Mouse (Mus musculus) frontal cortex, postnatal 25 days (tissue): ENCODE measurements around the gene Cpt1b.
A peak's percentile ranks its signal among the peaks of the same experiment; 100 is the strongest.

Experiments
- DNase-seq, 2 experiments: peaks; one replicate each; pipeline ENCODE4 v3.0.0; 2022; ENCODE audit warnings: low spot score in 2 of 2

Cpt1b gene

DNA sequence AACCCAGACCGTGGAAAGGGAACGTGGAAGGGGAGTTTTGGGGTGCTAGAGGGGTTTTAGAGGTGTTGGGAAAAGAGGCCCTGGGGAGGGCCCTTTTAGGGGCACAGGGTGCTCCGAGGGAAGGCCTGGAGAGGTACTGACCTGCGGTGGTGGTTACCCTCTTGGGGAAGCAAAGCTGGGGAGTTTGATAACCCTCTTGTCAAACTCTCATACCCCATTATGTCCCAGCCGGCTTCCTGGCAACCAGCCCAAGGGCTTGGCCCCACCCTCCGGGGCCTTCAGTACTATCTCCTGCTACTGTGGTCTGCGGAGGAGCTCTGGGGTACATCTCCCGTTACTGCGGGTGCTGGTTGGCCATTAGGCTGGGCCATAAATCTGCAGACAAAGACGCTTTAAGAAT, 46.2 kb downstream of the Cpt1b start:
- no peak for DNase-seq

DNA sequence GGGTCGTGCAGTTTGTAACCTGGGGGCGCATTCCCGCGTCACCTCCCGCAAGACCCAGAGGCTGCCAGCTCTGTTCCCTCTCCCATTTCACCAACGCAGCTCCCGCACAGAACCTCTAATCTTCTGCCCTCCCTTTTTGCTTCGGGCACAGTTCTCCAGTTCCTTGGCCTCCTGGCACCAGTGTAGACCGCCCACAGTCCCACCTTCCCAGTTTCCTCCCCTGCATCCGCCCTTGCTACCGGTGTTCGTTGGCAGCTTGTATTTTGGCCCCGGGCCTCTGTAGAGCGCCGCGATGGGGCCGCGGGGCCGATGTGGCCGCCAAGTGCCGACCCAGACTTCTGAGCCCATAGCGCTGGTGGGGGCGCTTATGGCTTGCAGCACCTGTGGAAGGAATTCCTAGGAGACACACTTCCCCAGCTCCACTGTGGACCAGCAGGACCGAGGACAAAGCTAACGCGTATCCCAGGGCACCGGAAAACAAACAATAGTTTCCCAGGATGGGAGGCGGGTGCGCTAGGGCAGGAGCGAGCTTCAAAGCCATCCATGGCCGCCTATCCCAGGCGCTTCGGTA, 46.7 kb downstream of the Cpt1b start, which contains the start of gene Odf3b:
Odf3b (minus strand) TSS at position 452 of the 571 bp plus-strand sequence.
- DNase-seq, result no peak

DNA sequence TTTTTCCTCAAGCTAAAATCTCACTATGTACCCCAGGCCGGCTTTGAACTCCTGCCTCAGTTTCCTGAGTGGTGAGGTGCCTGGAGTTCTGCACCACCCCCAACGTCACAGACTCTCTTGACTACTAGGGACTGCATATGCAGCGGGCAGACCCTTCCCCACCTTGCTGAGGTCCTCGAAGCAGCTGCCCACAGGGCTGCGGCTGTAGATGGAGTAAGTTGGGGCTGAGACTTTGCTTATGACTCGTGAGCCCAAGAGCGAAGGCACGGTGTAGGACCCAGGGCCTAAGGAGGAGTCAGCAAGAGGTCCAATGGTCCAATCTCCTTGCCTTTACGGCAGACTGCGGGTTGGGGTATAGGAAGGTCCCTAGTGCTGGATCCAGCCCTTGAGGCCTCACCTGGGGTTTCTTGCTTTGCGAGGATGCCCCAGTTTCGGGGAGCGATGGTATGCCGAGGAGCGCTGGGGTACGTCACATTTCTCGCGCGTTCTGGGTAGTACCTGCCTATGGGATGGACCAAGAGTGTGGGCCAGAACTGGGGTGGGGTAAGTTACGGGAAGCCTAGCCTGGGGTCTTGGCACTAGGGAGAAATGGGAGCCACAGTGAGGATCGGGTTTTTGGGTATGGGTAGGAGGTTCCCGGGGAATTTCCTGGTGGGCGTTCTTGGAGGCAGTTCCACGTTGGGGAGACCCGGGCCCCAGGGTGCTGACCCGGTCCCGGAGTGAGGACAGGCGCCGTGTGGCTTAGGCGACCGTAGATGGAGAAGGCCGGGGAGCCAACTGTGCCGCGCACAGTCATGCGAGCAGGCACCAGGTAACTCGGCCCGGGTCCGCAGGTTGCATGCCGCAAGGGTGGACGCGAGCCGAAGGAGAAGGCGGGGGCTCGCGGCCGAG, 47.5 kb downstream of the Cpt1b start:
- DNase-seq, result no peak

DNA sequence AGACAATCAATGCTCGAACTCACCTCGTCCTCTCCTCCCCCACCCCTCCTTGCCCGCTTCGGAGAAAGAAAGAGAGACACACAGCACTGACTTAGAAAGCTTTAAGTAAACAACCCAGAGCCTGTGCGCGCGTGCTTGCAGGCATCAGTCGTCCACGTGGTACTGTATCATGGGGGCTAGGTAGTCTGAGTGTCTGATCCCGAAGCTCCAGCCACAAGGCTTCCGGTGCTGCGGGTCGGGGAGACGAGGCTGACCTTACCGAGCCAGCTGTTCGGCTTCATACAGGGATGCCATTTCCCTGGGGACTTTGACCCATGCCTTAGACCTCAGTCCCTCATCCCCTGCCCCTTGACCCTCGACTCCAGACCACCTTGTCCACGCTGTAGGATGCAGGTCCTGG, 48.3 kb downstream of the Cpt1b start:
- no peak for DNase-seq

DNA sequence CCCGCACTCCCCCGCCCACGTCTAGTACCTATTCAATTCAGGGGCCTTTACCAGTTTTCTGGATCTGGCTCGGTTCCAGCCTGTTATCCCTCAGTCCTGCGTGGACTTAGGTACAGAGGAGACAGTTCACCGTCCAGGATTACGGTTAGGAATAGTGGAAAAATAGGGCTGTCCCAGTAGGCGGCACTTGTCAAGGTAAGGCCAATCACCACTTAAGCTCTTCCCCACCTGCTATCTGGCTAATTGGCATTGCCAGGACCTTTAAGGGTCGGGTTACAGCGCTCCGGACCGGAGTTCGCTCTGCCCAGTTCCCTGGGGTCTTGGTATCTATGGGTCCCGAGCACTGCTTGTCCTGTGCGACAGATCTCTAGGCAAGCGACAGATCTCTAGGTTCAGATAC, 48.7 kb downstream of the Cpt1b start, which contains the start of gene Tymp:
Tymp (minus strand) TSS at position 83 of the 400 bp plus-strand sequence.
- no peak for DNase-seq

DNA sequence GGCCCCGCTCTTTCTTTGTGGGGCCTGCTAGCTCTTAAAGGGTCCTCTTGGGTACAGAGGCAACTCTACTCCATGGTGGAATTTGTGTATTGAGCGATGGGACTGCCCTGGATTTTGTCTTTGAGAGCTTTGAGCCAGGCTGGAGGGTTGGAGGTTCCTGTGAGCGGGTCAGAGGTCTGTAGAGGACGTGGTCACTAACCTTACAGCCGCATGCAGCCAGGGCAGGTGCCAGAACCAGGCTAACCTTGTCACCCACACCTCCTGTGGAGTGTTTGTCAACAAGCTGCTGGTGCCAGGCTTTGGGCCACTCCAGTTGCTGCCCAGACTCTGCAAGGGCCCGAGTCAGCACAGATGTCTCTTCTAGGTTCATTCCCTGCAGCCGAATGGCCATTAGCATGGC, 49.6 kb downstream of the Cpt1b start:
- no peak for DNase-seq

DNA sequence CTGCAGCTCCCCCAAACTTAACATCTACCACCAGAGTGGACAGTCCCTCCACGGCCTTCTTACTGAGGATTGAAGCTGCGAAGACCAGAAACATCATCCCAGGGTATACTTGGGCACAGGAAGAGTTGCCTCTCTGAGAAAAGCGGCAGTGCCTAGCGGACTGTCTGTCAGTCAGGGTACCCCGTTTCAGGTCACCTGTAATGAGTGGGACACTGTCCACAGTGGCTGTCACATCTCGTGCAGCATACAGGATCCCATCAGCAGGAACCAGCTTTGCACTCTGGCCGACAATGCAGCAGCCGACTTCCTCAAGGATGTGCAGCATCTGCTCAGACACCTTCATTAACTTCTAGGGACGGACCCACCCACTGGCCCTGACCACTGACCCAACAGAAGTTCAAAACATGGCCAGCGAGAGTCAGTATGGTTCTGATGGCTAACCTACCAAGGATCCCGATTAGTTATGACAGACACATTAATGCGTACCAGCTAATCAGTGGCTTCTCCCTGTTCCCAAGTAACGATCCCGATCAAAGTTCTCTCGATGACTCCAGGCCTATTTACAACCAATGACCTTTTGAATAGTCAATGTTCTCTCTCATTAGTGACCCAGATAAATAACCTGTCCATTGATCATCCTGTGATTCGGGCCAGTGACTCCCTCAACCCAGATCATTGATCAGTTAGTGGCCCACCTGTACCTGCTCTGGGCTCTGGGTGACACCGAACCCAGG, 50.7 kb downstream of the Cpt1b start:
- DNase-seq, result no peak

DNA sequence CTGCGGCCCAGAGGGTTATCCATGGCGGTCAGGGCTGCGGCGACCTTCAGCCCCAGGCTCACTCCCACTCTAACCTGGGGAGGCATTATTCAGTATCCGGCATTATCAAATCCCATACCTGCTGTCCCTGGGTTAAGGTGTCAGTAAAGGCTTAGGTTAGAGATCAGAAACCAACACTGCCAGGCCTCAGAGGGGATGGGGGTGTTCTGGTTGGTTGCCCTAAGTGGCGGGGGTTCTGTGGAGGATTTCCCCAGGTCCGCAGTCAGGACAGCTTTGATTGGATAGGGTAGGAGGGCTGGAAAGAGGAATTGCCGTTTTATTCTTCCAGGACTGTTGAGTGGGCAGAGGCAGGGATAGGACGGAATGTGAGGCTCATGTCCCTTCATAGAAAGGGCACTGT, 51.3 kb downstream of the Cpt1b start:
- no peak for DNase-seq

DNA sequence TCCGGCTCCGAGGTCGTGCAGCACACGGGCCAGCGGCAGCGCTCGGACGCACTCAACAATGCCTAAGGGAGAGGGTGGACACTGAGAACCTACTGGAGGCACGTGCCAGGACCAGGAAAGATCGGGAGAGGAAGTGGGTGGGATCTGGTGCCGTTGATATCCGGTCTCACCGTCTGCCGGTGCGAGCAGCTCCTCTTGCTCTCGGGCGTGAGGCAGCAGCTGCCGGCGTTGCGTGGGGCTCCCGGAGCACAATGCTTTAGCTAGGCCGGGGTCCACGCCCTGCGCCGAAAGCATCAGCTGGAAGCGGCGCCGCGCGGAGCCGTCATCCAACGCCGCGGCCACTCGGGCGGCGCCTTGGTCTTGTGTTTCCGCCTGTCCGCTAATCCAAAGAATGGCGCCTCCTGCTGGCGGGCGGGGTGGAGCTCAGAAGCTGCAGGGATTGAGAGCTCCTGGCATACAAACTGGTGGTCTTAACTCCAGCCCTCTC, 51.9 kb downstream of the Cpt1b start, which contains the start of gene Sco2:
Sco2 (minus strand) TSS at position 85 of the 487 bp plus-strand sequence.
- peak; percentile 95 to 97 for DNase-seq

DNA sequence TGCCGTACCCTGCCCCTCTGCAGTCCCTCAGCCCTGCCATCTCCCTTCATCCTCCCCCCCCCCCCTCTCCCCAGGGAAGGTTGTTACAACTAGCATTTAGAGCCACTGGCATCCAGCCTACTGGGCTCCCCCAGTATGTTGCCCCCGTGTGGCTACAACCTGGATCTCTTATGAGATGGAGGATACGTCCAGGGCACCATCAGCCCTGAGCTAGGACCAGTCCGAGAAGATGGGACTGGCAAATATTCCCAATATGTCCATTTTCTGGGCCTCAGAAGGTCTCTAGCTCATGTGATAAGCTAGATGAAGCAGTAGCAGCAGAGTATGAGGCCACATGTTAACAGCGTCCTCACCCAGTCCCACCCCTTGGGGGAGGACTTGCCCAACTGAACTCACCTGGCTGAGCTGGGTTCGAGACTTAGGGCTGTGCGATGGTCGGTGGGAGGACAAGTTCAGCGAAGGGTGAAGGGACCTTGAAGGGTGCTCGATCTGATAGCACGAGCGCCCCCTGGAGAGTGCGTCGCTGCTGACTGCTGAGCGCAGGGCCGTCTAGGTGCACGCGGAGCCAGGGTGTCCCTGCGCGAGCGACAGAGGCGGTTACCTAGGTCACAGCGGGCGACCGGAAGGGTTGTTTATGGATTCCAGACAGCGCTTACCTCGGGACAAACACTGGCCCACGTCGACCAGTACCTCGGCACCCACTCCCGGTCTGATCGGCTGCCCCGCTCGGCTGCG, 52.5 kb downstream of the Cpt1b start:
- DNase-seq, result peak; percentile 78 to 81

DNA sequence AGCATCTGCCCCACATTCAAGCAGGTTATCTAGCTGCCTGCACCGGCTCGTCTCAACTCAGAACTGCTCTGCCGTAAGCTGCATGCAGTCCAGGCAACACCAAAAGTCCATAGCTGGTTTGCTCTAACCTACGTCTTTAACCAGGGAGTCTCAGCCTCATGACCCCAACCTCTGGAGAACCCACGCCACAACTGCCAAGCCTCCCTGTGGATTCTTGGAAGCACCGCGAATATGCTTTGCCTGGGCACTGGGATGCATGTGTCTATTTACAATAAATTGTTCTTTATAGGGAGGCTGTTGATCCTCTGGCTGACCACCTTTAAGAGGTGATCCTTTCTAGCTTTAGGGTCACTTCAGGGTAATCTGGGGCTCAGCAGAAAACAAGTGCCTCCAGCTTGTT, 53.1 kb downstream of the Cpt1b start:
- no peak for DNase-seq

DNA sequence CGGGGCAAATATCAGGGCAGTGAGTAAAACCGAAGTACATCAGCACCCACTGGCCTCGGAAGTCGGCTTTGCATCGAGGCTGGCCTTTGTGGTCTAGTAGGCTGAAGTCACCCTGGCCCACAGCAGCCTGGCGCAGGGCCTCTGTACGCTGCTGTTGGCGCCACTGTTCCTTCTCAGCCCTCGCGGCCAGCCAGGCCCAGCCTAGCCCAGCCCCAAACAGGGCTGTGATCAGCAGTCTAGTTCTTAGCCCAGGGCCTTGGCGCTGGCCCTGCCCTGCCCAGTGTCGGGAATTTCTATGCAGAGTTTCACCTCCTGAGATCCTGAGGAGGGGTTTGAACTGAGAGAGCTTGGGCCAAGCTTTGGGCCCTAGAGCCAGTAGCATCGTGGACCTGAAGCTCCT, 53.6 kb downstream of the Cpt1b start:
- DNase-seq, result no peak
